Mouse (Mus musculus) CH12.LX (cell line): ENCODE data around the gene Tubgcp6. TPM values are rescaled to one million over a fixed set of nuclear protein-coding genes. Genes with fewer than 3 reads are reported as not detected.

Source experiments
- DNase-seq: peaks from one replicate; pipeline ENCODE4 v3.0.0-alpha.2; 2013; ENCODE audit errors: extremely low read depth
- H3K27ac ChIP-seq: 2 replicates; pipeline ENCODE4 v1.5.1; 2012; ENCODE audit warnings: low read depth, mild to moderate bottlenecking, control low read depth, moderate library complexity; ENCODE audit not compliant: insufficient read depth
- H3K27me3 ChIP-seq: replicated peaks from 2 replicates; pipeline ENCODE3; 2012; ENCODE audit warnings: inconsistent platforms
- H3K36me3 ChIP-seq, 2 experiments: replicated peaks in 1 of 2; 2 replicates each; pipeline versions ENCODE3 to v1.6.1; 2012; ENCODE audit warnings: inconsistent platforms in 1 of 2, low read length in 1 of 2, mild to moderate bottlenecking in 1 of 2, mixed read lengths in 1 of 2, moderate library complexity in 1 of 2; ENCODE audit not compliant: control insufficient read depth in 1 of 2, insufficient read depth in 1 of 2
- H3K4me1 ChIP-seq, 2 experiments: 2 replicates each; pipeline ENCODE4 v1.6.1; 2012; ENCODE audit warnings: inconsistent platforms in 1 of 2, moderate library complexity in 1 of 2; ENCODE audit not compliant: insufficient read depth in 2 of 2, control insufficient read depth in 1 of 2
- H3K4me2 ChIP-seq: 2 replicates; pipeline ENCODE4 v1.6.1; 2012; ENCODE audit warnings: low read depth, mild to moderate bottlenecking, control low read depth; ENCODE audit not compliant: poor library complexity, insufficient read depth, severe bottlenecking
- H3K4me3 ChIP-seq, 3 experiments: fragments of 150-350 bp in 1 of 3; sonication (generic) in 1 of 3; replicated peaks in 1 of 3; 2 replicates each; pipeline versions ENCODE3 to v1.5.1; 2011 to 2012; ENCODE audit warnings: low read depth in 2 of 3, low read length in 2 of 3, mild to moderate bottlenecking in 2 of 3, moderate library complexity in 2 of 3, control low read depth in 1 of 3, improper control_type of control experiment in 1 of 3, inconsistent platforms in 1 of 3, mixed read lengths in 1 of 3; ENCODE audit not compliant: poor library complexity in 1 of 3
- H3K79me2 ChIP-seq: replicated peaks from 2 replicates; pipeline ENCODE4 v1.6.1; 2012; ENCODE audit warnings: mild to moderate bottlenecking, moderate library complexity; ENCODE audit not compliant: control insufficient read depth, poor library complexity, insufficient read depth, severe bottlenecking; ENCODE audit errors: extremely low read depth
- H3K9ac ChIP-seq: 2 replicates; pipeline ENCODE4 v1.6.1; 2012; ENCODE audit warnings: low read depth, mild to moderate bottlenecking, control low read depth, moderate library complexity; ENCODE audit not compliant: insufficient read depth
- H3K9me3 ChIP-seq: replicated peaks from 2 replicates; pipeline ENCODE3; 2012; ENCODE audit warnings: low read length, inconsistent platforms, mixed read lengths
- CHD1 ChIP-seq: IDR thresholded peaks from 2 replicates; pipeline ENCODE4 v1.6.1; 2012; ENCODE audit warnings: low read depth, low read length, improper control_type of control experiment, inconsistent platforms
- CHD2 ChIP-seq: IDR thresholded peaks from 2 replicates; pipeline ENCODE4 v1.6.1; 2011; ENCODE audit warnings: low read length, improper control_type of control experiment
- E2F4 ChIP-seq: IDR thresholded peaks from 2 replicates; pipeline ENCODE4 v1.6.1; 2011; ENCODE audit warnings: low read depth, low read length, improper control_type of control experiment; ENCODE audit not compliant: insufficient replicate concordance
- ELF1 ChIP-seq: IDR thresholded peaks from 2 replicates; pipeline ENCODE4 v1.6.1; 2014; ENCODE audit warnings: low read depth, mild to moderate bottlenecking, inconsistent platforms, low read length, improper control_type of control experiment
- ETS1 ChIP-seq: conservative IDR thresholded peaks from 2 replicates; pipeline ENCODE4 v1.6.1; 2012; ENCODE audit warnings: low read depth, mild to moderate bottlenecking, inconsistent platforms, low read length, improper control_type of control experiment, moderate library complexity
- GABPA ChIP-seq: IDR thresholded peaks from 2 replicates; pipeline ENCODE4 v1.6.1; 2012; ENCODE audit warnings: low read depth, low read length, improper control_type of control experiment, inconsistent platforms; ENCODE audit not compliant: insufficient replicate concordance
- JUN ChIP-seq: IDR thresholded peaks from 2 replicates; pipeline ENCODE4 v1.6.1; 2011; ENCODE audit warnings: low read depth, mild to moderate bottlenecking, low read length, improper control_type of control experiment, moderate library complexity; ENCODE audit not compliant: insufficient read depth
- MAFK ChIP-seq: IDR thresholded peaks from 2 replicates; pipeline ENCODE4 v1.6.1; 2011; ENCODE audit warnings: low read length, improper control_type of control experiment; ENCODE audit not compliant: insufficient replicate concordance
- MYC ChIP-seq: IDR thresholded peaks from 2 replicates; pipeline ENCODE4 v1.6.1; 2011; ENCODE audit warnings: low read depth, mild to moderate bottlenecking, improper control_type of control experiment, low read length
- NELFE ChIP-seq: IDR thresholded peaks from 2 replicates; pipeline ENCODE4 v1.6.1; 2011; ENCODE audit warnings: low read depth, low read length, improper control_type of control experiment
- SIN3A ChIP-seq: IDR thresholded peaks from 2 replicates; pipeline ENCODE4 v1.6.1; 2012; ENCODE audit warnings: low read length, improper control_type of control experiment, inconsistent platforms
- SMC3 ChIP-seq: IDR thresholded peaks from 2 replicates; pipeline ENCODE4 v1.6.1; 2011; ENCODE audit warnings: low read depth, low read length, improper control_type of control experiment
- TBP ChIP-seq: conservative IDR thresholded peaks from 2 replicates; pipeline ENCODE4 v1.6.1; 2011; ENCODE audit warnings: low read depth, low read length, improper control_type of control experiment
- TCF12 ChIP-seq: IDR thresholded peaks from 2 replicates; pipeline ENCODE4 v1.6.1; 2014; ENCODE audit warnings: low read depth, mild to moderate bottlenecking, inconsistent platforms, low read length, improper control_type of control experiment
- USF2 ChIP-seq: conservative IDR thresholded peaks from 2 replicates; pipeline ENCODE4 v1.6.1; 2011; ENCODE audit warnings: low read depth, low read length, improper control_type of control experiment
- ZC3H11A ChIP-seq: IDR thresholded peaks from 2 replicates; pipeline ENCODE4 v1.6.1; 2012; ENCODE audit warnings: low read depth, mild to moderate bottlenecking, inconsistent platforms, low read length, improper control_type of control experiment
- ZNF384 ChIP-seq: IDR thresholded peaks from 2 replicates; pipeline ENCODE4 v1.6.1; 2012; ENCODE audit warnings: low read depth, low read length, improper control_type of control experiment, inconsistent platforms
- dilution Hi-C: fragments of 300-500 bp; cut with MboI; formaldehyde crosslinking; loops from 2 replicates; pipeline ENCODE4 v1.14.3; 2020; ENCODE audit warnings: low sequenced_read_pairs; ENCODE audit not compliant: extremely low pct_unique_long_range_greater_than_20kb, extremely low pct_ligation_motif_present
- in situ Hi-C: fragments of 300-500 bp; cut with MboI; formaldehyde crosslinking; loops from 3 replicates; pipeline ENCODE4 v1.14.3; 2019; ENCODE audit warnings: low sequenced_read_pairs, low pct_ligation_motif_present, low pct_unique_long_range_greater_than_20kb, mixed read lengths
- polyA plus RNA-seq: library from polyadenylated mRNA; unstranded; fragments of >175 nt; gene quantifications from 2 replicates; pipeline ENCODE4 v1.2.1, GENCODE M21; 2012; ENCODE audit warnings: low read depth; ENCODE audit not compliant: insufficient read length
- total RNA-seq, 2 experiments: library from RNA; depleted of rRNA; stranded (reverse); fragments of 300-350 nt in 1 of 2; fragments of >200 nt in 1 of 2; gene quantifications; 2 replicates each; pipeline ENCODE4 v1.2.3; 2012 to 2014

Gene Tubgcp6
- total and polyA plus RNA-seq, 3 experiments, result 12.7 to 17.0 (median 13.3) TPM

DNA sequence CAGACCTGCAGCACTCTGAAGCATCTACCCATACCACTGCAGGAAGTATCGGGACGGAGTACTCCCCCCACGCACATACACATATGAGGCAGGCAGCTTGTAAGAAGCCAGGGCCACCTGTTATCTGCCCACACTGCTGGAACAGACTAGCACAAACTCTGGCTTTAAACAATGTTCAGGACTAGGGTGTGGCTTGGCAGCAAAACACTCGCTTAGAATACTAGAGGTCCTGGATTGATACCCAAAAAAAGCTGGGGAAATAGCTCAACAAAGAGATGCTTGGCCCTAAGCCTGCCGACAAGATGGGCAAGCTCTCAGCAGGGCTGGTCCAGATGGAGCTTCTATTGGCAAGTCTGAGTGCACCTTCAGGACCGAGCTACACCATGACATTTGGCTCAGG is 59.4 kb downstream of the Tubgcp6 start:
- no peaks in the 10 kb centered on the region for H3K36me3 ChIP-seq
- no peak overlapping the region for H3K27ac ChIP-seq
- H3K4me1 ChIP-seq, result no peaks in the 10 kb centered on the region
- H3K27me3 ChIP-seq, result peaks cover 77% of the 10 kb centered on the region
- no peaks in the 10 kb centered on the region for H3K79me2 ChIP-seq
- in situ Hi-C loops, result loop anchor here (25.0 kb wide), 1 partner anchor 101 kb away; the partner anchor contains the start of gene Ttll8
- peaks cover 11% of the 10 kb centered on the region for H3K9me3 ChIP-seq
- TF ChIP-seq GABPA (no peak), CHD1 (no peak), TBP (no peak), USF2 (no peak), MYC (no peak), SIN3A (no peak), ETS1 (no peak), ZNF384 (no peak), ELF1 (no peak), ZC3H11A (no peak), SMC3 (no peak), TCF12 (no peak), NELFE (no peak), MAFK (no peak), E2F4 (no peak)
- H3K4me3 ChIP-seq, result no peak overlapping the region
- dilution Hi-C loops, result no loop called here
- no peak overlapping the region for H3K9ac ChIP-seq
- no peak overlapping the region for H3K4me2 ChIP-seq
- no peak for DNase-seq

DNA sequence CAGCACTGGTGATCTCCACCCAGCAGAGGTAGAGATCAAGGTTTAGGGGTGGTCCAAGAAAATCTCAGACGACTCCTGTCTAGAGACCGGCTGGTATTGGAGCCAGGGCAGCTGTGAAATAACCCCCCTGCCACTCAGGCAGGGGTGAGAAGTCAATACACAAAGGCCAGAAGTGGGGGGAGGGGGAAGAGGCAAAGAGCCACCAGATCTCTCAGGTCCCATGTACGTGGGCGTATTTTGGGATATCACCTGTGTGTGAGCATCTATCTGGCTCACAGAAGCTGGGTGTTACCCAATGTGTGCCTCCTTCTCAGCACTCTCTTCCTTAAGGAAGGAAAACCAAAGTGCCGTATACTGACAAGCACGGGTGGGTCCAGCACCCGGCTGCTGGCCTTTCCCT is 59.9 kb downstream of the Tubgcp6 start:
- H3K9ac ChIP-seq, result no peak overlapping the region
- no peak overlapping the region for H3K4me2 ChIP-seq
- no peak overlapping the region for H3K4me3 ChIP-seq
- no peak for DNase-seq
- no peak overlapping the region for H3K27ac ChIP-seq
- peaks cover 8% of the 10 kb centered on the region for H3K9me3 ChIP-seq
- dilution Hi-C loops, result no loop called here
- in situ Hi-C loops, result loop anchor here (25.0 kb wide), 1 partner anchor 101 kb away; the partner anchor contains the start of gene Ttll8
- H3K36me3 ChIP-seq, result no peaks in the 10 kb centered on the region
- peaks cover 78% of the 10 kb centered on the region for H3K27me3 ChIP-seq
- H3K4me1 ChIP-seq, result no peaks in the 10 kb centered on the region
- TF ChIP-seq CHD2 (no peak), SIN3A (no peak), JUN (no peak), TBP (no peak)
- no peaks in the 10 kb centered on the region for H3K79me2 ChIP-seq
